Mouse (Mus musculus) retina, embryonic 14.5 days (tissue): Measurements from ENCODE around the gene Gm17019.
"Not testable (repeated sequence)": the region's sequence is repeated elsewhere in the genome, so short reads cannot be mapped to it uniquely, and the experiment has no call there.

ENCODE experiments used
- DNase-seq: peaks from one replicate; pipeline ENCODE4 v3.0.0-alpha.2; 2015; ENCODE audit warnings: low spot score

Gm17019 gene

GRCm38 (mm10) chr5:14996670-14997249, 36.0 kb downstream of the Gm17019 start:
- DNase-seq, result not testable (repeated sequence)

DNA sequence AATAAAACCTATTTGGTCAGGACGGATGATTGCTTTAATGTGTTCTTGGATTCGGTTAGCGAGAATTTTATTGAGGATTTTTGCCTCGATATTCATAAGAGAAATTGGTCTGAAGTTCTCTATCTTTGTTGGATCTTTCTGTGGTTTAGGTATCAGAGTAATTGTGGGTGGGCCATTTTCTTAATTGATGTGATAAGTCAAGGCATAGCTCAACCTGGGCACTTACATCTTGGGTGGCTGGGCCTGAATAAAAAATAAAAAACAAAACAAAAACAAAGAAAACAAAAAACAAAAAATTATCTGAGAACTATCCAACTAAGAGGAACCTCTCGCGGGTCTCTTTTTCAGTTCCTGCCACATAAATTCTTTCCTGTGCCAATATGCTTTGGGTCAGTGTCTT, 38.7 kb downstream of the Gm17019 start:
- not testable (repeated sequence) for DNase-seq

DNA sequence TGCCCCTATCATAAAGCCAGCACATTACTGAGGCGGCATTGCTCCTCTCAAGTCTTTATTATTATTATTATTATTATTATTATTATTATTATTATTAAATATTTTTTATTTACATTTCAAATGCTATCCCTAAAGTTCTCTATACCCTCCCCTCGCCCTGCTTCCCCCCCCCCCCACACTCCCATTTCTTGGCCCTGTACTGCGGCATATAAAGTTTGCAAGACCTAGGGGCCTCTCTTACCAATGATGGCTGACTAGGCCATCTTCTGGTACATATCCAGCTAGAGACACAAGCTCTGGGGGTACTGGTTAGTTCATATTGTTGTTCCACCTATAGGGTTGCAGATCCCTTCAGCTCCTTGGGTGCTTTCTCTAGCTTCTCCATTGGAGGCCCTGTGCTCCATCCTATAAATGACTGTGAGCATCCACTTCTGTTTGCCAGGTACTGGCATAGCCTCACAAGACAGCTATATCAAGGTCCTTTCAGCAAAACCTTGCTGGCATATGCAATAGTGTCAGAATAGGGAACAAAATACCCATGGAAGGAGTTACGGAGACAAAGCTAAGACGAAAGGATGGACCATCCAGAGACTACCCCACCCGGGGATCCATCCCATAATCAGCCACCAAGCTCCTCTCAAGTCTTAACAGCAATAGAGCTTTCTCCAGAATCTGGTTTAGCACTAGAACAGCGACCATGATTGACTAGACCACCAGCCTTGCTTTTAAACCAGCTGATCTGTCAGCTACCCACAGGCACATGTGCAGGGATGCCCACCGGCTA, 42.2 kb downstream of the Gm17019 start:
- DNase-seq, result not testable (repeated sequence)

DNA sequence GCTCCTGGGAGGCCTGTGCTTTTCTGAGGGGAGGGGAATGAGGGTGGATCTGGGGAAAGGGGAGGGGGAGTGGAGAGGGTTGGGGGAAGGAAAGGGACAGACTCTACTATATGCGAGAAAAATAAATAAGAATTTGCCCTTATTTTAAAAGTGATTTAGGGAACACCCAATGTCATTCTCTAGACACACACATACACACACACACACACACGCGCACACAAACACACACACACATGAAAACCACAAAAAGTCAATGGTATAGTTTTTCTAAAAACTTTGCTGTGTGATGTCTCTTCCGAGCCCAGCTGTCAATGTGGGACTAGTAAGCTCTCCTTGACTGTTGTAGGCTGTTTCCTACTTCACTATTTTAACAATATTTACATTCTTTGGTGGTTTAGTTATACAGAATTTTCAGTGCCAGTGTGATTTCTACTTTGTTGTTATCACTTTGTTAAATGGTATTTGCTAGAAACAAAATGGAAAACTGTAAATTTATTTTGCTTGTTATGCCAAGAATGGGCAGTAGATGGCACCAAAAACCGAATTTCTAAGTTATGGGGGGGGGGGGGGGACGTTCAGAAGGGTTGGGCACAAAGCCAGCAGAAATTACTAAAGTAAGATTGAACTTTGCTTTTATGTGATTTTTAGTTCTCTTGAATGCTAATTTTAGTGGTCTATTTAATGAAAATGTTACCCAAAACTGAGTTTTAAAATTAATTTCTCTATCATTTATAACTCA, 46.0 kb downstream of the Gm17019 start:
- not testable (repeated sequence) for DNase-seq
